12 mouse cellular contexts compared by ENCODE assay signal in genomic region chr16:32535157-32535751, GRCm38 (mm10). TPM values are rescaled to one million over a fixed set of nuclear protein-coding genes. Genes with fewer than 3 reads are reported as not detected.
DNase-seq lines count a peak whose midpoint lies in the region; ATAC-seq and TF ChIP-seq lines count a peak whose summit lies in the region.
"Had no signal": no experiment of that assay in that cellular context is flagged by ENCODE, and none has a peak within 500 bp of the region (broad histone marks: within the 10 kb centered on the region; RNA-seq: fewer than 3 reads in every experiment).

No protein-coding gene starts in this region.

- no peak overlapping the region for H3K4me2 ChIP-seq in midbrain, postnatal 0 days (ENCODE audit: low read depth, low read length, poor library complexity, severe bottlenecking)
- H3K4me2 ChIP-seq in heart, embryonic 13.5 days, result no peak overlapping the region

- intact Hi-C loops in heart, postnatal 25 days (cut with DNase I), result no loop called here
- intact Hi-C loops in left cerebral cortex, postnatal 36 days (cut with DNase I), result no loop called here

- H3K27me3 ChIP-seq in midbrain, embryonic 10.5 days (ENCODE audit: low read depth, poor library complexity, severe bottlenecking), result no peaks in the 10 kb centered on the region
- H3K27me3 ChIP-seq in midbrain, postnatal 0 days (ENCODE audit: insufficient read depth, low read length), result no peaks in the 10 kb centered on the region
- no peaks in the 10 kb centered on the region for H3K27me3 ChIP-seq in heart, embryonic 13.5 days (replicated peaks)

- TF ChIP-seq CTCF in midbrain, postnatal 0 days (IDR thresholded peaks at IDR 0.05), result no peak

- peaks cover 66% of the 10 kb centered on the region for H3K4me1 ChIP-seq in midbrain, embryonic 10.5 days
- H3K4me1 ChIP-seq in midbrain, postnatal 0 days (ENCODE audit: insufficient read depth, low read length), result no peaks in the 10 kb centered on the region
- H3K4me1 ChIP-seq in heart, embryonic 13.5 days, result peaks cover 33% of the 10 kb centered on the region

- WGBS in midbrain, embryonic 10.5 days, result 27% methylated on average over 5 of the region's 5 CpGs
- 31% methylated on average over 5 of the region's 5 CpGs for WGBS in midbrain, postnatal 0 days
- WGBS in heart, embryonic 13.5 days, result 22% methylated on average over 5 of the region's 5 CpGs

- no peaks in the 10 kb centered on the region for H3K9me3 ChIP-seq in midbrain, embryonic 10.5 days (replicated peaks)
- no peaks in the 10 kb centered on the region for H3K9me3 ChIP-seq in midbrain, postnatal 0 days (ENCODE audit: low read length)
- H3K9me3 ChIP-seq in heart, embryonic 13.5 days, result no peaks in the 10 kb centered on the region

- no peak for ATAC-seq in midbrain, postnatal 0 days (ENCODE audit: low FRiP score)
- no peak for ATAC-seq in heart, embryonic 13.5 days (ENCODE audit: extremely low read depth, insufficient number of reproducible peaks, low FRiP score, low TSS enrichment)

- peak overlapping the region; percentile 70 for H3K27ac ChIP-seq in midbrain, embryonic 10.5 days (replicated peaks)
- no peak overlapping the region for H3K27ac ChIP-seq in midbrain, postnatal 0 days (ENCODE audit: low read depth, low read length)
- peak overlapping the region; percentile 56 for H3K27ac ChIP-seq in heart, embryonic 13.5 days (replicated peaks)

- no peak overlapping the region for H3K9ac ChIP-seq in midbrain, postnatal 0 days (replicated peaks; ENCODE audit: low read length, poor library complexity, severe bottlenecking)
- peak overlapping the region; percentile 50; the same call in 1 of the 2 replicates for H3K9ac ChIP-seq in heart, embryonic 13.5 days

- H3K36me3 ChIP-seq in midbrain, embryonic 10.5 days, result no peaks in the 10 kb centered on the region
- H3K36me3 ChIP-seq in midbrain, postnatal 0 days (ENCODE audit: insufficient read depth, low read length), result no peaks in the 10 kb centered on the region
- no peaks in the 10 kb centered on the region for H3K36me3 ChIP-seq in heart, embryonic 13.5 days

- no peak overlapping the region for H3K4me3 ChIP-seq in midbrain, embryonic 10.5 days
- no peak overlapping the region for H3K4me3 ChIP-seq in midbrain, postnatal 0 days (ENCODE audit: low read depth, low read length)
- H3K4me3 ChIP-seq in heart, embryonic 13.5 days, result no peak overlapping the region

- DNase-seq in heart, adult 11 months, result peak; percentile 96
- DNase-seq in heart, postnatal 25 days (ENCODE audit: low spot score), result no peak
- DNase-seq in midbrain, embryonic 10.5 days (ENCODE audit: low spot score), result no peak
- no peak for DNase-seq in midbrain, postnatal 0 days (ENCODE audit: low spot score)
- DNase-seq in retina, postnatal 7 days (ENCODE audit: low read depth, low spot score), result peak; percentile 40
- no peak for DNase-seq in left cerebral cortex, postnatal 36 days (ENCODE audit: low spot score in 2 of 2)
- DNase-seq in kidney, adult 8-10 months, result no peak
- DNase-seq: cerebellum, adult 9-11 months; left cerebral cortex, postnatal 4 days had no signal

RNA-seq across cellular contexts. Expression of gene Zdhhc19, which starts 39.2 kb away (rescaled TPM):
- total RNA-seq in heart, postnatal 25 days (2021), result not detected
- not detected in 2 replicates for polyA plus RNA-seq in midbrain, embryonic 10.5 days (2016; fragmentation: Nextera tagmentation; extraction: Ambion mirVana)
- not detected in 2 replicates for total RNA-seq in midbrain, postnatal 0 days (2014; rRNA removed)
- polyA plus RNA-seq in midbrain, postnatal 0 days (2015; fragmentation: Nextera tagmentation; extraction: Ambion mirVana), result 0.19 and 0.25 TPM in 2 replicates
- polyA plus RNA-seq in heart, embryonic 13.5 days (2015; fragmentation: Nextera tagmentation; extraction: Ambion mirVana), result not detected in 2 replicates
- total RNA-seq in left cerebral cortex, postnatal 36 days (2021), result not detected
- total RNA-seq: left cerebral cortex, postnatal 4 days had no signal
- polyA plus RNA-seq: neural tube, embryonic 11.5 days had no signal

RNA-seq across cellular contexts. Expression of gene Slc51a, which starts 47.6 kb away (rescaled TPM):
- under 1 TPM; 0.75 to 0.95 TPM for total RNA-seq in heart, postnatal 25 days (2021)
- polyA plus RNA-seq in midbrain, embryonic 10.5 days (2016; fragmentation: Nextera tagmentation; extraction: Ambion mirVana), result 0.16 and 0.35 TPM in 2 replicates
- not detected in 2 replicates for total RNA-seq in midbrain, postnatal 0 days (2014; rRNA removed)
- polyA plus RNA-seq in midbrain, postnatal 0 days (2015; fragmentation: Nextera tagmentation; extraction: Ambion mirVana), result 0.14 TPM in 1 of 2 replicates, not detected in the other
- 1.6 and 2.0 TPM in 2 replicates for polyA plus RNA-seq in heart, embryonic 13.5 days (2015; fragmentation: Nextera tagmentation; extraction: Ambion mirVana)
- not detected for total RNA-seq in left cerebral cortex, postnatal 36 days (2021)
- total RNA-seq: left cerebral cortex, postnatal 4 days; megakaryocyte, adult 5-6 weeks had no signal

Comparison
In these comparisons a context has a peak if more than half of its experiments do, and no peak if none do; other contexts are left out.
1. DNase-seq: peak in heart, adult 11 months (single experiment) and retina, postnatal 7 days (single experiment); none in heart, postnatal 25 days (single experiment), midbrain, embryonic 10.5 days (single experiment), midbrain, postnatal 0 days (single experiment), left cerebral cortex, postnatal 36 days (0 of 2) and kidney, adult 8-10 months (0 of 2).